Mouse (Mus musculus): ENCODE measurements at regions not wholly inside any gene's neighbourhood (a gene's known extent, or its start where the extent isn't known, plus 50 kb on each side); places are given as distances from the start of the nearest gene placed in this dataset.

- Histone ChIP-seq H3K9ac (ENCODE audit: low read depth, low read length) (no peak overlapping the region), H3K27ac (ENCODE audit: low read length) (peak overlapping the region; percentile 75), H3K4me2 (ENCODE audit: low read depth, low read length) (peak overlapping the region; percentile 16), H3K27me3 (ENCODE audit: control insufficient read depth, insufficient read depth, low read depth, low read length) (no peaks in the 10 kb centered on the region), H3K36me3 (ENCODE audit: control insufficient read depth, insufficient read depth) (no peaks in the 10 kb centered on the region), H3K4me3 (ENCODE audit: low read depth, low read length) (no peak overlapping the region), H3K9me3 (replicated peaks; ENCODE audit: control insufficient read depth, low read length) (no peaks in the 10 kb centered on the region), H3K4me1 (ENCODE audit: control insufficient read depth, low read depth, low read length) (peaks cover 19% of the 10 kb centered on the region)
- 31% methylated on average over 7 of the region's 7 CpGs for whole genome bisulfite sequencing (ENCODE audit: insufficient replicate concordance)
- peak; percentile 72; the same call in 1 of the 2 replicates for ATAC-seq (ENCODE audit: low read depth)
Observed at GRCm38 (mm10) chr3:21962360-21962782, 114.1 kb upstream of the Tbl1xr1 start.

GRCm38 (mm10) chr3:21962921-21963732 is 113.3 kb upstream of the Tbl1xr1 start:
- no peak for ATAC-seq (ENCODE audit: low read depth)

GRCm38 (mm10) chr3:21963733-21964351 is 112.6 kb upstream of the Tbl1xr1 start:
- no peak overlapping the region for H3K4me3 ChIP-seq (ENCODE audit: low read depth, low read length)
- H3K9me3 ChIP-seq (replicated peaks; ENCODE audit: control insufficient read depth, low read length) = no peaks in the 10 kb centered on the region
- H3K9ac ChIP-seq (ENCODE audit: low read depth, low read length) = no peak overlapping the region
- peaks cover 19% of the 10 kb centered on the region for H3K4me1 ChIP-seq (ENCODE audit: control insufficient read depth, low read depth, low read length)
- WGBS (ENCODE audit: insufficient replicate concordance) = 71% methylated on average over 1 of the region's 1 CpGs
- H3K27me3 ChIP-seq (ENCODE audit: control insufficient read depth, insufficient read depth, low read depth, low read length) = no peaks in the 10 kb centered on the region
- no peak for ATAC-seq (ENCODE audit: low read depth)
- H3K4me2 ChIP-seq (ENCODE audit: low read depth, low read length) = no peak overlapping the region
- no peaks in the 10 kb centered on the region for H3K36me3 ChIP-seq (ENCODE audit: control insufficient read depth, insufficient read depth)
- H3K27ac ChIP-seq (ENCODE audit: low read length) = peak overlapping the region; percentile 43; the same call in 1 of the 2 replicates

More at GRCm38 (mm10) chr3:21962921-21963732, 113.3 kb upstream of the Tbl1xr1 start:
- H3K27ac ChIP-seq (ENCODE audit: low read length) = peak overlapping the region; percentile 75
- H3K9ac ChIP-seq (ENCODE audit: low read depth, low read length) = no peak overlapping the region
- no peak overlapping the region for H3K4me3 ChIP-seq (ENCODE audit: low read depth, low read length)
- H3K4me2 ChIP-seq (ENCODE audit: low read depth, low read length) = peak overlapping the region; percentile 16; the same call in 1 of the 2 replicates
- H3K9me3 ChIP-seq (replicated peaks; ENCODE audit: control insufficient read depth, low read length) = no peaks in the 10 kb centered on the region
- H3K27me3 ChIP-seq (ENCODE audit: control insufficient read depth, insufficient read depth, low read depth, low read length) = no peaks in the 10 kb centered on the region
- 30% methylated on average over 7 of the region's 7 CpGs for WGBS (ENCODE audit: insufficient replicate concordance)
- H3K36me3 ChIP-seq (ENCODE audit: control insufficient read depth, insufficient read depth) = no peaks in the 10 kb centered on the region
- H3K4me1 ChIP-seq (ENCODE audit: control insufficient read depth, low read depth, low read length) = peaks cover 19% of the 10 kb centered on the region

- H3K9me3 ChIP-seq (replicated peaks; ENCODE audit: control insufficient read depth, low read length) = no peaks in the 10 kb centered on the region
- no peak for ATAC-seq (ENCODE audit: low read depth)
- no peak overlapping the region for H3K9ac ChIP-seq (ENCODE audit: low read depth, low read length)
- peaks cover 19% of the 10 kb centered on the region for H3K4me1 ChIP-seq (ENCODE audit: control insufficient read depth, low read depth, low read length)
- H3K4me2 ChIP-seq (ENCODE audit: low read depth, low read length) = no peak overlapping the region
- H3K4me3 ChIP-seq (ENCODE audit: low read depth, low read length) = no peak overlapping the region
- no peaks in the 10 kb centered on the region for H3K27me3 ChIP-seq (ENCODE audit: control insufficient read depth, insufficient read depth, low read depth, low read length)
- no peaks in the 10 kb centered on the region for H3K36me3 ChIP-seq (ENCODE audit: control insufficient read depth, insufficient read depth)
- WGBS (ENCODE audit: insufficient replicate concordance) = 75% methylated on average over 6 of the region's 6 CpGs
- no peak overlapping the region for H3K27ac ChIP-seq (ENCODE audit: low read length)
Observed at GRCm38 (mm10) chr3:21964438-21964837, 112.0 kb upstream of the Tbl1xr1 start.

- Histone ChIP-seq H3K9ac (ENCODE audit: low read depth, low read length) (no peak overlapping the region), H3K9me3 (replicated peaks; ENCODE audit: control insufficient read depth, low read length) (no peaks in the 10 kb centered on the region), H3K27me3 (ENCODE audit: control insufficient read depth, insufficient read depth, low read depth, low read length) (no peaks in the 10 kb centered on the region), H3K4me1 (ENCODE audit: control insufficient read depth, low read depth, low read length) (peaks cover 19% of the 10 kb centered on the region), H3K4me2 (ENCODE audit: low read depth, low read length) (no peak overlapping the region), H3K4me3 (ENCODE audit: low read depth, low read length) (no peak overlapping the region), H3K36me3 (ENCODE audit: control insufficient read depth, insufficient read depth) (no peaks in the 10 kb centered on the region), H3K27ac (ENCODE audit: low read length) (no peak overlapping the region)
- WGBS (ENCODE audit: insufficient replicate concordance) = 57% methylated on average over 1 of the region's 1 CpGs
- ATAC-seq (ENCODE audit: low read depth) = no peak
Observed at GRCm38 (mm10) chr3:21965556-21965955, 110.9 kb upstream of the Tbl1xr1 start.

DNA sequence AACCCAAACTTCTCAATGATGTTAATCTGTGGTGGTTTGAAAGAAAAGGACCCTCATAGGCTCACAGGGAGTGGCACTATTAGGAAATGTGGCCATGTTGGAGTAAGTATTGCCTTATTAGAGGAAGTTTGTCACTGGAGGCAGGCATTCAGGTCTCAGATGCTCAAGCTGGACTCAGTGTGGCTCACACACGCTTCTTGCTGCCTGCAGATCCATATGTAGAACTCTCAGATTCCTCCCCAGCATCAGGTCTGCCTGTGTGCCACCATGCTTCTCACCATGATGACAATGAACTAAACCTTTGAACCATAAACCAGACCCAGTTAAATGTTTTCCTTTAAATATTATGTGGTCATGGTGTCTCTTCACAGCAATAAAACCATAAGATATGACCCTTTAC is 104.7 kb upstream of the Tbl1xr1 start:
- Histone ChIP-seq H3K4me3 (ENCODE audit: low read depth, low read length) (no peak overlapping the region), H3K9me3 (replicated peaks; ENCODE audit: control insufficient read depth, low read length) (no peaks in the 10 kb centered on the region), H3K4me1 (ENCODE audit: control insufficient read depth, low read depth, low read length) (no peaks in the 10 kb centered on the region), H3K4me2 (ENCODE audit: low read depth, low read length) (no peak overlapping the region), H3K9ac (ENCODE audit: low read depth, low read length) (no peak overlapping the region), H3K27ac (ENCODE audit: low read length) (no peak overlapping the region), H3K36me3 (ENCODE audit: control insufficient read depth, insufficient read depth) (no peaks in the 10 kb centered on the region), H3K27me3 (ENCODE audit: control insufficient read depth, insufficient read depth, low read depth, low read length) (no peaks in the 10 kb centered on the region)
- WGBS (ENCODE audit: insufficient replicate concordance) = 66% methylated on average over 1 of the region's 1 CpGs
- no peak for ATAC-seq (ENCODE audit: low read depth)

- Histone ChIP-seq H3K9me3 (replicated peaks; ENCODE audit: control insufficient read depth, low read length) (no peaks in the 10 kb centered on the region), H3K27ac (ENCODE audit: low read length) (no peak overlapping the region), H3K4me2 (ENCODE audit: low read depth, low read length) (no peak overlapping the region), H3K4me1 (ENCODE audit: control insufficient read depth, low read depth, low read length) (no peaks in the 10 kb centered on the region), H3K27me3 (ENCODE audit: control insufficient read depth, insufficient read depth, low read depth, low read length) (no peaks in the 10 kb centered on the region), H3K9ac (ENCODE audit: low read depth, low read length) (no peak overlapping the region), H3K36me3 (ENCODE audit: control insufficient read depth, insufficient read depth) (no peaks in the 10 kb centered on the region), H3K4me3 (ENCODE audit: low read depth, low read length) (no peak overlapping the region)
- WGBS (ENCODE audit: insufficient replicate concordance) = 72% methylated on average over 1 of the region's 1 CpGs
- ATAC-seq (ENCODE audit: low read depth) = no peak
Observed at GRCm38 (mm10) chr3:21973153-21973552, 103.3 kb upstream of the Tbl1xr1 start.

GRCm38 (mm10) chr3:21973681-21974080 is 102.8 kb upstream of the Tbl1xr1 start:
- no peak for ATAC-seq (ENCODE audit: low read depth)
- 70% methylated on average over 7 of the region's 7 CpGs for WGBS (ENCODE audit: insufficient replicate concordance)
- Histone ChIP-seq H3K4me2 (ENCODE audit: low read depth, low read length) (no peak overlapping the region), H3K9me3 (replicated peaks; ENCODE audit: control insufficient read depth, low read length) (no peaks in the 10 kb centered on the region), H3K4me1 (ENCODE audit: control insufficient read depth, low read depth, low read length) (no peaks in the 10 kb centered on the region), H3K27me3 (ENCODE audit: control insufficient read depth, insufficient read depth, low read depth, low read length) (no peaks in the 10 kb centered on the region), H3K27ac (ENCODE audit: low read length) (no peak overlapping the region), H3K9ac (ENCODE audit: low read depth, low read length) (no peak overlapping the region), H3K36me3 (ENCODE audit: control insufficient read depth, insufficient read depth) (no peaks in the 10 kb centered on the region), H3K4me3 (ENCODE audit: low read depth, low read length) (no peak overlapping the region)

DNA sequence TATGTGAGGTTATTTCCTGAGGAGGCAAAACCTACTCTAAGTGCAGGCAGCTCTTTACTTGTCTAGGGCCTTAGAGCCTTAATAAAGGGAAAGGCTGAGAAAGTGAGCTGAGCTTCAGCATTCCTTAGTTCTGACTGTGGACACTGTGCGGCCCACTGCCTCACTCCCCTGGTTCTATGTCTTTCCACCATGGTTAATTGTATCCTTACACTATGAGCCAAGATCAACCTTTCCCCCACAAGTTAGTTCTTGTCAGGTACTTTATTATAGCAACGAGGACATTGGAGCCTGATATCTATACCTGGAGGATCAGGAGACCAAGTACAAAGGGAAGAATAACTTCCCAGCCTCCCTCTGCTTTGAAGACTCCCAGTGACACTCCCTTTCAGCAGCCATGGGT is 101.7 kb upstream of the Tbl1xr1 start:
- no peaks in the 10 kb centered on the region for H3K36me3 ChIP-seq (ENCODE audit: control insufficient read depth, insufficient read depth)
- H3K4me1 ChIP-seq (ENCODE audit: control insufficient read depth, low read depth, low read length) = no peaks in the 10 kb centered on the region; the same call in 1 of the 2 replicates
- 67% methylated on average over 2 of the region's 2 CpGs for WGBS (ENCODE audit: insufficient replicate concordance)
- no peak overlapping the region for H3K9ac ChIP-seq (ENCODE audit: low read depth, low read length)
- no peak overlapping the region for H3K27ac ChIP-seq (ENCODE audit: low read length)
- H3K27me3 ChIP-seq (ENCODE audit: control insufficient read depth, insufficient read depth, low read depth, low read length) = no peaks in the 10 kb centered on the region
- no peak overlapping the region for H3K4me2 ChIP-seq (ENCODE audit: low read depth, low read length)
- H3K9me3 ChIP-seq (replicated peaks; ENCODE audit: control insufficient read depth, low read length) = no peaks in the 10 kb centered on the region
- no peak for ATAC-seq (ENCODE audit: low read depth)
- H3K4me3 ChIP-seq (ENCODE audit: low read depth, low read length) = no peak overlapping the region

Data from liver, embryonic 16.5 days (tissue).